Mouse (Mus musculus) thymus, adult 2 months (tissue): ENCODE measurements at regions not wholly inside any gene's neighbourhood (a gene's known extent, or its start where the extent isn't known, plus 50 kb on each side); places are given as distances from the start of the nearest gene placed in this dataset.

Experiments used
- DNase-seq: peaks from one replicate; pipeline ENCODE4 v3.0.0; 2021
- H3K27ac ChIP-seq: fragments of 200-500 bp; 2 replicates; pipeline ENCODE4 v1.5.1; 2012; ENCODE audit warnings: low read length, control low read depth; ENCODE audit not compliant: control insufficient read depth, insufficient read depth
- H3K27me3 ChIP-seq: fragments of 200-500 bp; 2 replicates; pipeline ENCODE4 v1.6.1; 2012; ENCODE audit warnings: mild to moderate bottlenecking, low read length, moderate library complexity, mixed read lengths; ENCODE audit not compliant: control insufficient read depth, insufficient read depth
- H3K36me3 ChIP-seq: fragments of 200-500 bp; 2 replicates; pipeline ENCODE4 v1.6.1; 2012; ENCODE audit warnings: mild to moderate bottlenecking, low read length, moderate library complexity; ENCODE audit not compliant: control insufficient read depth, insufficient read depth
- H3K4me1 ChIP-seq: fragments of 200-500 bp; replicated peaks from 2 replicates; pipeline ENCODE4 v1.6.1; 2012; ENCODE audit warnings: low read length; ENCODE audit not compliant: control insufficient read depth, insufficient read depth
- H3K4me3 ChIP-seq: fragments of 200-500 bp; 2 replicates; pipeline ENCODE4 v1.5.1; 2012; ENCODE audit warnings: mild to moderate bottlenecking, low read length, control low read depth, moderate library complexity; ENCODE audit not compliant: control insufficient read depth, insufficient read depth
- CTCF ChIP-seq: fragments of 200-500 bp; IDR thresholded peaks from 2 replicates; pipeline ENCODE4 v1.5.1; 2012; ENCODE audit warnings: mild to moderate bottlenecking, control low read depth, low read length, moderate library complexity, borderline replicate concordance; ENCODE audit not compliant: control insufficient read depth, poor library complexity, insufficient read depth; ENCODE audit errors: extremely low read depth
- POLR2A ChIP-seq: fragments of 200-500 bp; IDR thresholded peaks from 2 replicates; pipeline ENCODE4 v1.6.1; 2012; ENCODE audit warnings: mild to moderate bottlenecking, low read length, control low read depth, moderate library complexity; ENCODE audit not compliant: control insufficient read depth, poor library complexity, insufficient read depth; ENCODE audit errors: extremely low read depth
- WGBS: fragments of 180-500 bp; shearing (Covaris S2); methylation state at CpG from one replicate; pipeline ENCODE4 v1.1.7; 2018; 5-methylcytosine and 5-hydroxymethylcytosine counted together

- no peak for TF ChIP-seq POLR2A
- TF ChIP-seq CTCF = no peak
- Histone ChIP-seq H3K4me3 (no peak overlapping the region), H3K4me1 (no peaks in the 10 kb centered on the region), H3K27me3 (no peaks in the 10 kb centered on the region), H3K36me3 (no peaks in the 10 kb centered on the region), H3K27ac (no peak overlapping the region)
- 93% methylated on average over 4 of the region's 4 CpGs for WGBS
- DNase-seq = no peak
Measured at GRCm38 (mm10) chr2:118039819-118040206, 71.9 kb upstream of the Thbs1 start.

- no peak overlapping the region for H3K27ac ChIP-seq
- no peaks in the 10 kb centered on the region for H3K4me1 ChIP-seq
- DNase-seq = no peak
- 93% methylated on average over 5 of the region's 5 CpGs for WGBS
- TF ChIP-seq POLR2A = no peak
- no peak for TF ChIP-seq CTCF
- H3K36me3 ChIP-seq = no peaks in the 10 kb centered on the region
- no peaks in the 10 kb centered on the region for H3K27me3 ChIP-seq
- no peak overlapping the region for H3K4me3 ChIP-seq
Measured at GRCm38 (mm10) chr2:118042380-118043055, 69.2 kb upstream of the Thbs1 start.

GRCm38 (mm10) chr2:118044666-118045065, 67.0 kb upstream of the Thbs1 start:
- Histone ChIP-seq H3K4me1 (no peaks in the 10 kb centered on the region), H3K27me3 (no peaks in the 10 kb centered on the region), H3K27ac (no peak overlapping the region), H3K36me3 (no peaks in the 10 kb centered on the region), H3K4me3 (no peak overlapping the region)
- WGBS = 83% methylated on average over 1 of the region's 1 CpGs
- no peak for DNase-seq
- TF ChIP-seq CTCF (no peak), POLR2A (no peak)

DNA sequence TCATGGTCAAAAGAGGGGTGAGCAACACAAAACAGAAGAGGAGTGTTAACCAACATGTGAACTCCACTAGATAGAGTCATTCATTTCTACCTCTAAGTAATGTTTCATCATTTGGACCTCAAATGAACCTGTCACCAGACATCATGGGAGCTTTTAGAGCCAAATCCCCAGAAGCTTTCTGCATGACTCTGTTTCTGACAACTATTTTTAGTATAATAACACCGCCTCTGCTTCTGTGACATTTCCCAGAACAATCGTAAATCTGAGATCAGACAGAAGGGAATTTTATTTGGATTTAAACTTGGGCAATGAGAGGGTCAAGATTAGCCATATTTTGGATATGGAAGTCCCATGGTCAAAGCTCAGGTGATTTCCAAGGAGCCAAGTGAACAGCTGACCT, 61.4 kb upstream of the Thbs1 start:
- H3K27me3 ChIP-seq = no peaks in the 10 kb centered on the region
- H3K36me3 ChIP-seq = no peaks in the 10 kb centered on the region
- TF ChIP-seq POLR2A = no peak
- no peak for TF ChIP-seq CTCF
- WGBS = 97% methylated on average over 2 of the region's 2 CpGs
- H3K4me1 ChIP-seq = no peaks in the 10 kb centered on the region
- DNase-seq = no peak
- no peak overlapping the region for H3K27ac ChIP-seq
- no peak overlapping the region for H3K4me3 ChIP-seq

DNA sequence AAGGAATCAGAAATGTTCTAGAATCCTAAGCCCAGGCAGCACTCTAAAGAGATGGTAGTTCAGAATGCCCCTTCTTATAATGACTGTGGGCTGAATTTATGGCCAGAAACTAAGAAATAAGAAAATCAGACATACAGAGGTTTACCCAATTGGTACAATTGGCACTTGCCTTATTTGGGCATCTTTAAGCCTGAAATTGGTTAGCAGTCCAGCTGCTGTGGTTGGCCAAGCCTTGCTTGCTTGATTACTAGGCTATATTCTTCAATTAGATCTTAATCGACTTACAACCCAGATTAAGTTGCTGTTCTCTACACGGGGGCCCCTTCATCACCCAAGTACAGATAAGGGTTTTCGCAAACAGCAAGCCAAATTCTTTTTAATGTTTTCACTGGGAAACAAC, 60.1 kb upstream of the Thbs1 start:
- no peaks in the 10 kb centered on the region for H3K4me1 ChIP-seq
- no peak for DNase-seq
- WGBS = 97% methylated on average over 3 of the region's 3 CpGs
- no peak overlapping the region for H3K4me3 ChIP-seq
- H3K36me3 ChIP-seq = no peaks in the 10 kb centered on the region
- no peak for TF ChIP-seq CTCF
- no peak for TF ChIP-seq POLR2A
- H3K27me3 ChIP-seq = no peaks in the 10 kb centered on the region
- H3K27ac ChIP-seq = no peak overlapping the region

- WGBS = 92% methylated on average over 4 of the region's 4 CpGs
- no peak for DNase-seq
- Histone ChIP-seq H3K27me3 (no peaks in the 10 kb centered on the region), H3K4me1 (no peaks in the 10 kb centered on the region), H3K27ac (no peak overlapping the region), H3K4me3 (no peak overlapping the region), H3K36me3 (no peaks in the 10 kb centered on the region)
- TF ChIP-seq POLR2A (no peak), CTCF (no peak)
Measured at GRCm38 (mm10) chr2:118053512-118053911, 58.2 kb upstream of the Thbs1 start.

DNA sequence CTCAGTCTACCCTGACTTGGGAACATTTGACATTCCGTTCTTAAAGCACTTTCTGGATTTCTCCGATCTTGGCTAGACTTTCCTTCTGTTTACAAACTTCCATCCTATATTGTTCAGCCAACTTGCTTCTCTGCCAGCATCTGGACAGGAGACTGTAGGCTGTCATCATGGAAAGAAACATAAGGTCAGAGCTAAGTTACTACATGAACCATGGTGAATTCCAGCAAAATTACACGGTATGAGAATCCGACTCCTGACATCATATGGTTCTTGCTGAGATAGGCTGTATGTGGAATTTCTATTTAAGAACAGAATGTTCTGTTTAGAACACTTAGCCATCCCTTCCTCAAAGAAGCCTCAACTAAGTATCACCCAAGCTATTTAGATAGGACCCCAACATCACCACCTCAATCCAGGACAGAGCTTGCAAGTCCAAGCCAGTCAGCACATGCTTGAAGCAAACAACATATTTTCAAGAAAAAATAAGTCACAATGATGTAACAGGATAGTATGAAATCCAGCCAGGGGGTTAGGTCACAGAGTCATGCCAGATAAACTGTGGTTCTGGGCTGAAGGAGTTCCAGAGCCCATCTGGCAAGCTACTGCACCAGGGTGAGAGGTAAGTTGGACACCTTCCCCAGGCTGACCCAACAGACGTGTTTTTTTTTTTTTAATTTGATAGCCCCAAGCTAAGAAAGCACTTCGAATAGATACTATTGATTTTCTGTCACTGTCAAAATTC, 52.9 kb upstream of the Thbs1 start:
- TF ChIP-seq POLR2A (no peak), CTCF (no peak)
- H3K27ac ChIP-seq = no peak overlapping the region
- H3K4me1 ChIP-seq = no peaks in the 10 kb centered on the region
- H3K27me3 ChIP-seq = no peaks in the 10 kb centered on the region
- H3K36me3 ChIP-seq = no peaks in the 10 kb centered on the region
- no peak overlapping the region for H3K4me3 ChIP-seq
- 89% methylated on average over 6 of the region's 6 CpGs for WGBS
- DNase-seq = no peak
